Mouse (Mus musculus) forebrain, embryonic 16.5 days (tissue): ENCODE measurements around the gene Wasf2. TPM values are rescaled to one million over a fixed set of nuclear protein-coding genes. Genes with fewer than 3 reads are reported as not detected.

ENCODE experiments used
- ATAC-seq: fragments of 200-750 bp; cut with Nextera tagmentation; 2 replicates; pipeline ENCODE4 v1.8.0; 2017; ENCODE audit warnings: mild to moderate bottlenecking, moderate library complexity
- H3K27ac ChIP-seq: fragments of 300-500 bp; sonication (generic); 2 replicates; pipeline ENCODE4 v1.5.1; 2014; ENCODE audit warnings: low read length, control low read depth
- H3K27me3 ChIP-seq: fragments of 300-500 bp; sonication (generic); replicated peaks from 2 replicates; pipeline ENCODE4 v1.6.1; 2014; ENCODE audit warnings: low read length; ENCODE audit not compliant: control insufficient read depth, insufficient read depth
- H3K36me3 ChIP-seq: fragments of 300-500 bp; sonication (generic); 2 replicates; pipeline ENCODE4 v1.6.1; 2014; ENCODE audit not compliant: control insufficient read depth, insufficient read depth
- H3K4me1 ChIP-seq: fragments of 300-500 bp; sonication (generic); replicated peaks from 2 replicates; pipeline ENCODE4 v1.6.1; 2014; ENCODE audit warnings: low read length; ENCODE audit not compliant: control insufficient read depth, insufficient read depth
- H3K4me2 ChIP-seq: fragments of 300-500 bp; sonication (generic); 2 replicates; pipeline ENCODE4 v1.6.1; 2014; ENCODE audit warnings: mild to moderate bottlenecking, low read length, control low read depth
- H3K4me3 ChIP-seq: fragments of 300-500 bp; sonication (generic); replicated peaks from 2 replicates; pipeline ENCODE4 v1.5.1; 2014; ENCODE audit warnings: mild to moderate bottlenecking, low read length, control low read depth
- H3K9ac ChIP-seq: fragments of 300-500 bp; sonication (generic); replicated peaks from 2 replicates; pipeline ENCODE4 v1.6.1; 2014; ENCODE audit warnings: low read depth, low read length, control low read depth
- H3K9me3 ChIP-seq: fragments of 300-500 bp; sonication (generic); 2 replicates; pipeline ENCODE4 v1.6.1; 2016; ENCODE audit warnings: low read length; ENCODE audit not compliant: control insufficient read depth
- WGBS: fragments of 180-500 bp; shearing (Covaris S2); extraction: QIAGEN DNeasy Blood & Tissue Kit; methylation state at CpG from one replicate; pipeline ENCODE4 v1.1.7; 2014; 5-methylcytosine and 5-hydroxymethylcytosine counted together
- polyA plus RNA-seq: library from polyadenylated mRNA; unstranded; fragments of >200 nt; fragmentation: Nextera tagmentation; extraction: Ambion mirVana; gene quantifications from 2 replicates; pipeline ENCODE4 v1.2.1, GENCODE M21; 2015

Gene Wasf2
- polyA plus RNA-seq, 1 experiment from 2014 or later = 27.0 TPM

GRCm38 (mm10) chr4:133089319-133089718, 41.0 kb upstream of the Wasf2 start:
- no peaks in the 10 kb centered on the region for H3K27me3 ChIP-seq
- H3K27ac ChIP-seq = no peak overlapping the region
- no peaks in the 10 kb centered on the region for H3K9me3 ChIP-seq
- H3K4me3 ChIP-seq = no peak overlapping the region
- H3K36me3 ChIP-seq = no peaks in the 10 kb centered on the region
- no peak overlapping the region for H3K4me2 ChIP-seq
- 78% methylated on average over 9 of the region's 9 CpGs for WGBS
- no peak overlapping the region for H3K9ac ChIP-seq
- no peak for ATAC-seq
- peaks cover 71% of the 10 kb centered on the region for H3K4me1 ChIP-seq

GRCm38 (mm10) chr4:133089802-133090201, 40.5 kb upstream of the Wasf2 start:
- H3K4me2 ChIP-seq = no peak overlapping the region
- H3K9me3 ChIP-seq = no peaks in the 10 kb centered on the region
- H3K9ac ChIP-seq = peak overlapping the region; percentile 49
- peak overlapping the region; percentile 94 for H3K27ac ChIP-seq
- peaks cover 71% of the 10 kb centered on the region for H3K4me1 ChIP-seq
- H3K4me3 ChIP-seq = no peak overlapping the region
- WGBS = 74% methylated on average over 4 of the region's 4 CpGs
- H3K36me3 ChIP-seq = no peaks in the 10 kb centered on the region
- ATAC-seq = no peak
- no peaks in the 10 kb centered on the region for H3K27me3 ChIP-seq

- no peaks in the 10 kb centered on the region for H3K9me3 ChIP-seq
- no peaks in the 10 kb centered on the region for H3K36me3 ChIP-seq
- H3K27ac ChIP-seq = peak overlapping the region; percentile 94
- peak; percentile 18 for ATAC-seq
- H3K9ac ChIP-seq = peak overlapping the region; percentile 49
- no peaks in the 10 kb centered on the region for H3K27me3 ChIP-seq
- 17% methylated on average over 8 of the region's 8 CpGs for WGBS
- H3K4me1 ChIP-seq = peaks cover 71% of the 10 kb centered on the region
- no peak overlapping the region for H3K4me3 ChIP-seq
- peak overlapping the region; percentile 28 for H3K4me2 ChIP-seq
These were observed 40.0 kb upstream of the Wasf2 start for GRCm38 (mm10) chr4:133090276-133090719.

- ATAC-seq = peak; percentile 74
- Histone ChIP-seq H3K4me1 (peaks cover 70% of the 10 kb centered on the region), H3K9ac (peak overlapping the region; percentile 49; the same call in 1 of the 2 replicates), H3K27me3 (no peaks in the 10 kb centered on the region), H3K27ac (peak overlapping the region; percentile 94), H3K4me3 (no peak overlapping the region), H3K4me2 (peak overlapping the region; percentile 28), H3K36me3 (no peaks in the 10 kb centered on the region), H3K9me3 (no peaks in the 10 kb centered on the region)
- 16% methylated on average over 18 of the region's 18 CpGs for WGBS
These were observed 39.4 kb upstream of the Wasf2 start for GRCm38 (mm10) chr4:133090720-133091458.

GRCm38 (mm10) chr4:133091459-133091785, 38.9 kb upstream of the Wasf2 start:
- Histone ChIP-seq H3K4me1 (peaks cover 65% of the 10 kb centered on the region), H3K36me3 (no peaks in the 10 kb centered on the region), H3K27me3 (no peaks in the 10 kb centered on the region), H3K4me2 (peak overlapping the region; percentile 7; the same call in 1 of the 2 replicates), H3K9ac (peak overlapping the region; percentile 18; the same call in 1 of the 2 replicates), H3K4me3 (no peak overlapping the region), H3K27ac (peak overlapping the region; percentile 94), H3K9me3 (no peaks in the 10 kb centered on the region)
- WGBS = 48% methylated on average over 4 of the region's 4 CpGs
- no peak for ATAC-seq

GRCm38 (mm10) chr4:133092453-133092901, 37.8 kb upstream of the Wasf2 start:
- WGBS = under 1% methylated on average over 18 of the region's 18 CpGs
- Histone ChIP-seq H3K27ac (peak overlapping the region; percentile 94), H3K27me3 (no peaks in the 10 kb centered on the region), H3K9ac (peak overlapping the region; percentile 55), H3K4me2 (peak overlapping the region; percentile 45), H3K36me3 (no peaks in the 10 kb centered on the region), H3K4me1 (peaks cover 65% of the 10 kb centered on the region), H3K9me3 (no peaks in the 10 kb centered on the region), H3K4me3 (no peak overlapping the region)
- peak; percentile 48 for ATAC-seq

- H3K27me3 ChIP-seq = no peaks in the 10 kb centered on the region
- H3K4me1 ChIP-seq = peaks cover 61% of the 10 kb centered on the region
- H3K9ac ChIP-seq = no peak overlapping the region
- no peaks in the 10 kb centered on the region for H3K36me3 ChIP-seq
- WGBS = 68% methylated on average over 6 of the region's 6 CpGs
- ATAC-seq = no peak
- H3K27ac ChIP-seq = peak overlapping the region; percentile 67
- no peak overlapping the region for H3K4me3 ChIP-seq
- H3K9me3 ChIP-seq = no peaks in the 10 kb centered on the region
- no peak overlapping the region for H3K4me2 ChIP-seq
These were observed 37.2 kb upstream of the Wasf2 start for GRCm38 (mm10) chr4:133093056-133093455.

GRCm38 (mm10) chr4:133093481-133094033, 36.7 kb upstream of the Wasf2 start:
- no peak overlapping the region for H3K4me2 ChIP-seq
- WGBS = 26% methylated on average over 6 of the region's 6 CpGs
- no peak overlapping the region for H3K4me3 ChIP-seq

GRCm38 (mm10) chr4:133094255-133094654, 36.0 kb upstream of the Wasf2 start:
- Histone ChIP-seq H3K36me3 (no peaks in the 10 kb centered on the region), H3K4me1 (peaks cover 60% of the 10 kb centered on the region), H3K27ac (peak overlapping the region; percentile 35; the same call in 1 of the 2 replicates), H3K27me3 (no peaks in the 10 kb centered on the region), H3K4me3 (no peak overlapping the region), H3K4me2 (no peak overlapping the region), H3K9ac (0 out of 2 replicates have a peak overlapping the region, but pooled peaks have one; percentile 3), H3K9me3 (no peaks in the 10 kb centered on the region)
- 71% methylated on average over 1 of the region's 1 CpGs for WGBS
- ATAC-seq = no peak

More at GRCm38 (mm10) chr4:133093481-133094033, 36.7 kb upstream of the Wasf2 start:
- no peaks in the 10 kb centered on the region for H3K27me3 ChIP-seq
- no peaks in the 10 kb centered on the region for H3K36me3 ChIP-seq
- H3K27ac ChIP-seq = peak overlapping the region; percentile 67
- peak overlapping the region; percentile 41 for H3K9ac ChIP-seq
- ATAC-seq = no peak
- H3K4me1 ChIP-seq = peaks cover 60% of the 10 kb centered on the region
- no peaks in the 10 kb centered on the region for H3K9me3 ChIP-seq
